Mouse (Mus musculus) adipocyte (in vitro differentiated cells): Measurements from ENCODE around the gene Imp4.
A peak's percentile ranks its signal among the peaks of the same experiment; 100 is the strongest.

Source experiments
- DNase-seq: peaks from one replicate; pipeline ENCODE4 v3.0.0-alpha.2; 2016; ENCODE audit warnings: low spot score

Gene Imp4

GRCm38 (mm10) chr1:34460061-34460441 lies 20.4 kb downstream of the Imp4 start:
- no peak for DNase-seq

- DNase-seq = peak; percentile 36
Measured at GRCm38 (mm10) chr1:34462766-34463165, 23.1 kb downstream of the Imp4 start.

GRCm38 (mm10) chr1:34464310-34464817 lies 24.7 kb downstream of the Imp4 start:
- no peak for DNase-seq

GRCm38 (mm10) chr1:34465445-34465844 lies 25.8 kb downstream of the Imp4 start:
- DNase-seq = no peak

GRCm38 (mm10) chr1:34468051-34468450 lies 28.4 kb downstream of the Imp4 start:
- no peak for DNase-seq

- DNase-seq = no peak
Measured at GRCm38 (mm10) chr1:34468500-34468899, 28.8 kb downstream of the Imp4 start.

GRCm38 (mm10) chr1:34469801-34470200 lies 30.1 kb downstream of the Imp4 start:
- DNase-seq = no peak

- no peak for DNase-seq
Measured at GRCm38 (mm10) chr1:34472427-34473300, 33.0 kb downstream of the Imp4 start.

- no peak for DNase-seq
Measured at GRCm38 (mm10) chr1:34478891-34479655, 39.4 kb downstream of the Imp4 start.

GRCm38 (mm10) chr1:34480801-34481200 lies 41.1 kb downstream of the Imp4 start:
- no peak for DNase-seq

GRCm38 (mm10) chr1:34481920-34482669 lies 42.4 kb downstream of the Imp4 start:
- DNase-seq = no peak

- DNase-seq = no peak
Measured at GRCm38 (mm10) chr1:34484470-34484869, 44.8 kb downstream of the Imp4 start.

GRCm38 (mm10) chr1:34485461-34486188 lies 46.0 kb downstream of the Imp4 start:
- no peak for DNase-seq

- DNase-seq = no peak
Measured at GRCm38 (mm10) chr1:34487383-34487782, 47.7 kb downstream of the Imp4 start.

- DNase-seq = no peak
Measured at GRCm38 (mm10) chr1:34489852-34490541, 50.3 kb downstream of the Imp4 start.

GRCm38 (mm10) chr1:34491480-34491879 lies 51.8 kb downstream of the Imp4 start:
- DNase-seq = no peak
